Mouse (Mus musculus) heart, postnatal 10 days (tissue): ENCODE measurements around the gene Zfyve16. TPM values are rescaled to one million over a fixed set of nuclear protein-coding genes. Genes with fewer than 3 reads are reported as not detected.
A peak's percentile ranks its signal among the peaks of the same experiment; 100 is the strongest.

ENCODE experiments used
- DNase-seq, 2 experiments: peaks; one replicate each; pipeline ENCODE4 v3.0.0; 2021
- intact Hi-C: fragments of 180-260 bp; cut with DNase I; formaldehyde crosslinking; loops from one replicate; pipeline ENCODE4 v1.15.1; 2025
- total RNA-seq, 2 experiments: library from RNA; stranded (reverse); gene quantifications; 2 replicates each; pipeline ENCODE4 v1.2.3; 2021

Gene Zfyve16
- 10 to 100 TPM; 17.5 to 20.2 TPM for total RNA-seq

- intact Hi-C loops, result loop anchor here (1.0 kb wide), 1 partner anchor 50 kb away; no protein-coding TSS in a partner anchor
- peak; percentile 99 for DNase-seq
These were observed at the start of gene Zfyve16 for GRCm38 (mm10) chr13:92530721-92531211. Zfyve16 (minus strand) TSS chr13:92530868.

DNA sequence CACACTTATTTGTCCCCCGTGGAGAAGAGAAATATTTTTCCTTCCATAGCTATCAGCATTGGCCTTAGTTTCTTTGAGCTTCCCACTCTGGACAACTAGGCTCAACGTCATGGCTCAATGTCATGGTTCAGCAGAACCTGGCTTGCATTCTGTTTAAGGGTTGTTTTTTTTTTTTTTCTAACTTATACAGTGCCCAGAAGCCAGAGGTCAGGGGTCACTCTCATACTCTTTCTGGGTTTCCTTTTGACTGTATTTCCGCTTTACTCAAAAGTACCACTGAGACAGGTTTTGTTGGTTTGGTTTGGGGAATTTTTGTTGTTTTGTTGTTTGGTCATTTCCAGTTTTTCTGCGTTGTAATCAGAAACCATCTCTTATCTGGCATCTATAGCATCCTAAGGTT, 47.5 kb upstream of the Zfyve16 start:
- intact Hi-C loops, result no loop called here
- DNase-seq, result no peak

DNA sequence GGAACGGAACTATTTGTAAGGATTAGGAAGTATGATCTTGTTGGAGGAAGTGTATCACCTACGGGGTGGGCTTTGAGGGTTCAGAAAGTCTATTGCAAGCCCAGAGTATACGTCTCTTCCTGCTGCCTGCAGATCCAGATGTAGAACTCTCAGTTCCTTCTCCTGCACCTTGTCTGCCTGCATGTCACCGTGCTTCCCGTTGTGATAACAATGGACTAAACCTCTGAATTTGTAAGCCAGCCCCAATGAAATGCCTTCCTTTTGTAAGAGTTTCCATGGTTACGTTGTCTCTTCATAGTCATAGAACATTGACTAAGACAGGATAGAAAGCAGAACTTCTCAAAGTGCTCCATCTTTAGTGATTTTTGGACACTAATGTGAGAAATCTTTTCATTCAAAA, 46.0 kb upstream of the Zfyve16 start:
- intact Hi-C loops, result no loop called here
- DNase-seq, result no peak

GRCm38 (mm10) chr13:92576072-92576471, 45.4 kb upstream of the Zfyve16 start, which contains the start of gene Spz1:
Spz1 (minus strand) TSS chr13:92576172.
- intact Hi-C loops, result no loop called here
- no peak for DNase-seq

DNA sequence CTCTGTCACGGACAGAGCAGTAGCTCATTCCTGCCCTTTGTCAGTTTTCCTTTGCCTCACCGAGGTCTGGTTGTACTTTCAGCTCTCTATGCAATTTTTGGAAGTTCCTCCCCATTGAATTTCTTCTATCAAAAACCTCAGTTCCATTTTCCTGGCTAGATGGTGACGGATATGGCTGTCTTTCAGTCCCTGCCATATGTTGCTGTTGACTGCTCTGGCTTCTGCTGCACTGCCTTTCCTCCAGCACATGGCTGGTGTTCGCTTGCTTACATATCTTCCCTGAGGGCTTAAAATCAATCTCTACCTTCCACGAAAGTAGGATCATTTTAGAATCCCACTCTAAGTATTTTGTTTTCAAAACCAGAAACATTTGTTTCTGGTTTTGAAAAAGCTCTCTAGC, 28.8 kb upstream of the Zfyve16 start:
- no peak for DNase-seq
- intact Hi-C loops, result no loop called here

GRCm38 (mm10) chr13:92557229-92557628, 26.6 kb upstream of the Zfyve16 start:
- DNase-seq, result no peak
- intact Hi-C loops, result no loop called here

DNA sequence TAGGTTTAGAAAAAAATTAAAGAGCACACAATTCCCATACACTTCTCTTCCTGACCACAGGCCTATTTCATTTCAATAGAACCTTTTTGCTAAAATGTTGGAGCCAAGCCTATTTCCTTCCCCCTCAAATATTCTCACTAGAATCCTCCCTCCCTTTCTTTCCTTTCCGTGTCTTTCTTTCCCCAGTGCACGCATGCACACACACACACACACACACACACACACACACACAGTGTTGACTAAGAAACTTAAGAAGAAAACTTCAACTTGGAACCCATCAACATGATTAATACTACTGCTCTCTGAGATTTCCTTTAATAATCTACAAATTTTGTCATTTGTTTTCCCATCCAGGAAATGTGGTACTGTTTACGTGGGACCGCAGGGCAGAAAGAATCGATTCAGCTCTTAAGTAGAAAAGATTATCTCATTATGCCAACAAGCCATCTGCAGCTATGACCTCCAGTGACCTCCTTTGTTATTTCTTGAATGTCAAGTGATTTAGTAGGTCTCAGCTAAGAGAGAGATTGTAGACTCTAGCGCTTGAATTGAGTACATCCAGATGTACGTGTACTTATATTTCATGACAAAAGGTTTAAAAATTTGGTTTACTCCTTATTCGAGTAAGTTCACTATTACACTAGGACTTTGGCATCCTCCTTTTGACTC, 25.9 kb upstream of the Zfyve16 start:
- DNase-seq, result no peak
- intact Hi-C loops, result no loop called here

DNA sequence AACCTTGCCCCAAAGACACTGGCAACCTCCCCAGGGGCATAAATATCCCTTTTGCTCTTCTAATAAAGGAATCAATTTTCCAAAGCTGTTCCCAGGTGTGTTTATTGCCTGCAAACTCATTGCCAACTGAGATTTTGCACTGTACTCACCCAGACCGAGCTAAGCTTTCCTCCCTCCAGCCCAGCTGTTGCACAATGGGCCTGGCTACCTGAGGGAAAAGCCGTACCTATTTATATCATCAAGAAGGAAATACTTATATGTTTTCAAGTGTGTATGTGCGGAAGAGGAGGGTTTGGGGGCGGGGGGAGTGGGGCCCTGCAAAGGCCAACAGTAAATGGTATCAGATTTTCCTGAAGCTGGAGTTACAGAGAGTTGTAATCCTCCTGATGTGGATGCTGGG, 16.4 kb upstream of the Zfyve16 start:
- no peak for DNase-seq
- intact Hi-C loops, result no loop called here

DNA sequence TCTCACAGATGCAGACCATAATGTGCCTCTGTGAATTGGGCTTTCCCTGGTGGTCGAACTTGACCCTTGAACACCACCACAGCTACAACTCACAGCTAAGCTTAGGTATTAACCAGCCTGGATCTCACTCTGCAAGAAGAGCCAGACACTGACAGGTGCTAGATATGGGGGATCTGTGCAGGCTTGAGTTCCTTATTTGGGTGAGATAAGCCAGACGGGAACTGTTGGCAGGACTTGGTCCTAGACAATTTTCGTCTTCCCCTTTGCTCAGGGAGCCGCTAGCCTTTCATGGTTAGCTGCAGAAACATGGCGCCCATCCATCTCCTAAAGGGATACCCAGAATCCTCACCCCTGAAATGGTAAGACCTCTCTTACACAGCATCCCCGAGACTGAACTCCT, 10.3 kb upstream of the Zfyve16 start:
- intact Hi-C loops, result no loop called here
- no peak for DNase-seq

DNA sequence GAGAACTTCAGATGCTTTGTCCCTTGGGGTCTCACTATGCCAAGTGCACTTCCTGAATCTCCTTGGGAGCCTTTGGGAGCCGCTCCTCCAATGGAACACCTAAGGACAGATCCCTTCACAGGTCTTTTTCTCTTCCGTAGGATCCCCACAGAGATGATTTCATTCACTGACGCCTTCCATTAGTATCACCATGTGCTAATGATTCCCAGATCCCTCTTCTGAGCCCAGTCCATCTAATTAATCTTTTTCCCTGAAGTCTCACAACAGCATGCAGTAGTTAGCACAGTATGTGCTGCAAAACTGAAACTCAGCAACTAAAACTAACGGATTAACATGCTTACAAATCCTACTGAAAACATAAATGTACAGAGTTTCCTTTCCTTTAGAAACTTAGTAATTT, 8.5 kb upstream of the Zfyve16 start:
- no peak for DNase-seq
- intact Hi-C loops, result no loop called here

DNA sequence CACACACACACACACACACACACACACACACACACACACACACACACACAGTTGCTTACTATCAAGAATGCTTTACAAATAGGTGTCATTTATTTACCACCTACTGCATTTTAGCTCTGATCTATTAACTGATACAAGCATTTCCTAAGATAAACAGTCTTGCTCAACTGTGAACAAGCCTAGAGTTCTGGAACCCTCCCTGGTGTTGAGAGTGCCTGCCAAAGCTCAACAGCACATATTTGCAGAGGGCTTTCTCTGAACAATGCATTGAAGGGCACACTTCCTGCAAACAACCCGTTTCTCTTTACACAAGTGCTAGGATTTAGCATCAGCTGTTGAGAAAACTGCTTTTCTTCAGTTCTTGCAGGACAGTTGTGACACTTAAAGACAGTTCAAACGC, 3.1 kb upstream of the Zfyve16 start:
- intact Hi-C loops, result no loop called here
- no peak for DNase-seq

DNA sequence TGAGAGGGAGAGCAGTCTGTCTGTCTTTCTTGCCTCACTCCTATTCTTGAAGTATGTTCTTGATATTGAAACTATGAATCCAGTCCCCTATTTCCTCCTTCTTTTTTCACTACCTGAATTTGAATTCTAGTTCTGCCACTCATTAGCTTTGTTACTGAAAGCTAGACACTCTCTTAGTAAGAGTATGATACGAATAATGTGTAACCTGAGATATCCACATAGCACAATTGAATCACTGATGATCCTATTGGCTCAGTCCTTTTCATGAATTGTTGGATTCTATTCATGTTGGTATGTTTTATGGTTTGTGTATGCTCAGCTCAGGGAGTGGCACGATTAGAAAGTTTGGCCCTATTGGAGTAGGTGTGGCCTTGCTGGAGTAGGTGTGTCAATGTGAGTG, 1.5 kb upstream of the Zfyve16 start:
- DNase-seq, result no peak
- intact Hi-C loops, result no loop called here

GRCm38 (mm10) chr13:92531237-92531636, 569 bp upstream of the Zfyve16 start:
- no peak for DNase-seq
- intact Hi-C loops, result no loop called here

DNA sequence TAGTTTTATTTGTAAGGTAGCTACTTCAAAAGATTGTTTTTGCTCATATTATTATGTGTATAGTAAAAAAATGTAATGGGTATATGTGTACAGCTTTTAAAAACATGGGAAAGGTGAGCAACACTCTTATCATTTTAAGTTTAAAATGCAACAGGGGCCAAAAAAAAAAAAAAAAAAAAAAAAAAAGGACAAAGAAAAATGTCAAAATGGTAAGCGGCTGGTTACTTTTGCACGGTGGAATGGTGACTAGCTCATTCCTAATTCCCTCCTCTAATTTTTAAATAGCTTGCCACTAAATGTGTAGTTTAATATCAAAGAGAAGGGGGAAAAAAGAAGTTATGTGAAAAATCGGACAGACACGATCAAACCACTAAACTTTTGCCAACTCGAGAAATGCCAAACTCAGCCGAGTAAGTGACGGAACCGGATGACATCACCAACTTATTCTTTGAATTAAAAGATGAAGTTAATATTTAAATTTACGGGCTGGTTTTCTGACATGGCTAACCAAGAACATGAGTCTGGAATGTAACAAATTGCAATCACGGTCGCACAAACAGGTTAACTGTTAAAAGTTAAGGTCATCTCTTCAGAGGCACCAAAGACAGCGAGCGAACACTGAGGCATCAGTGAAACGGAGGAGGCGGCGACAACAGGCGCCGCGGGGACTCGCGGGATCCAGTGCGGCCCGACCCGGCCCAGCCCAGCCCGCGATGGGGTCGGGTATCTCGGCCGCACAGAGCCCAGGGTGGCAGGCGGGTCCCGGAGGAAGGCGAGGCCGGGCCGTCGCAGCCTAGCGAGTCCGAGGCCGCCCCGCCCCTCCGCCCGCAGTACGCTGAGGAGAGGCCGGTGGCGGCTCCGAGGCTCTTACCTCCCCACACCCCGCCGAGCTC, 594 bp downstream of the Zfyve16 start:
- DNase-seq, result no peak
- intact Hi-C loops, result loop anchor here (1.0 kb wide), 1 partner anchor 50 kb away; no protein-coding TSS in a partner anchor

- no peak for DNase-seq
- intact Hi-C loops, result no loop called here
These were observed 7.4 kb downstream of the Zfyve16 start for GRCm38 (mm10) chr13:92523178-92523813.

- no peak for DNase-seq
- intact Hi-C loops, result no loop called here
These were observed 25.8 kb downstream of the Zfyve16 start for GRCm38 (mm10) chr13:92504871-92505270.

DNA sequence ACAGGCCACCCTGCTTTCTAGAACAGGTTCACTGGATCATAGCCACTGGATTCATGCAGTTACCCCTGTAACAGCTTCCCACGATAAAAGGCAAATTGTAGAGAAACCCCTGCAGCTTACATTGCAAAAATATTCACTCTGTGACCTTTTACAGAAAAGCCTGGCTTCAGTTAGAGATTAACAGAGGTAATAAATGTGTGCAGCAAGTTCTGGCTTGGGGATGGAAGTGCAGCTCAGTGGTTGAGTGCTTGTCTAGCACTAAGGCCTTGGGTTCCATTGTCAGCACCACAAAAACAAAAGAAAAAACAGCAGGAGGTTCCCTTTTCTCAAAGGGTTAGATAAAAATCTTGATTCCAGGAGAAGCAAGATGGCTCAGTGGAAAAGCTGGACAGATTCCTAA, 38.7 kb downstream of the Zfyve16 start:
- DNase-seq, result no peak
- intact Hi-C loops, result no loop called here

DNA sequence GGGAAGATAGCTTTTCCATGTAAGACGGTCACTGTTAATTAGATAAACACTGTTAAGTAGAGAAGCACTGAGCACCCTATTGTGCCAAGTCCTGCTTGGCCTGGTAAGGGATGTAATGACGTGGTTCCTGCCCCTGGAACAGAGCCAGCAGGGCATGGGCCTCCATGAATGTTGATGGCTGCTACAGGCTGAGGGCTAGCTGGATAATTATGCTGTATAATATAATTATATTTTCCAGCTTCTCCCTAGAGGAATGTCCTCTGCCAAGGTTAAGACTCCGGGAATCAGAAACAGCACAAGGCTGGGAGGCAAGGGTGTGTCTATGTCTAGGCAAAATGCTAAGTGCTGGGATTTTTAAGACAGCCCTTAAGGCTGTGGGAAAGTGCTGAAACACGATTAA, 39.9 kb downstream of the Zfyve16 start:
- DNase-seq, result peak; percentile 13 to 21

GRCm38 (mm10) chr13:92483852-92484463, 46.7 kb downstream of the Zfyve16 start, which contains the start of gene Fam151b:
Fam151b (minus strand) TSS chr13:92484015.
- intact Hi-C loops, result loop anchor here (1.0 to 5.0 kb wide), 3 partner anchors 125 to 677 kb away; partner anchors contain the start of gene Zcchc9
- DNase-seq, result peak; percentile 92 to 93

More for the DNA sequence above, 39.9 kb downstream of the Zfyve16 start:
- intact Hi-C loops, result no loop called here

GRCm38 (mm10) chr13:92483348-92483747, 47.3 kb downstream of the Zfyve16 start:
- peak; percentile 61 to 71 for DNase-seq
- intact Hi-C loops, result loop anchor here (1.0 to 5.0 kb wide), 3 partner anchors 125 to 676 kb away; partner anchors contain the start of gene Zcchc9
